Mouse (Mus musculus) heart, embryonic 11.5 days (tissue): ENCODE data around the gene Traip. TPM values are rescaled to one million over a fixed set of nuclear protein-coding genes. Genes with fewer than 3 reads are reported as not detected.

Experiments
- ATAC-seq: fragments of 200-750 bp; cut with Nextera tagmentation; replicated peaks from 2 replicates; pipeline ENCODE4 v1.8.0; 2017; ENCODE audit warnings: moderate library complexity; ENCODE audit not compliant: insufficient number of reproducible peaks, low FRiP score, low TSS enrichment
- H3K27ac ChIP-seq: fragments of 300-500 bp; sonication (generic); 2 replicates; pipeline ENCODE4 v1.5.1; 2014; ENCODE audit warnings: mild to moderate bottlenecking, low read depth, low read length
- H3K27me3 ChIP-seq: fragments of 300-500 bp; sonication (generic); 2 replicates; pipeline ENCODE4 v1.6.1; 2014; ENCODE audit warnings: mild to moderate bottlenecking, low read length, mixed read lengths; ENCODE audit not compliant: control insufficient read depth, insufficient read depth
- H3K36me3 ChIP-seq: fragments of 300-500 bp; sonication (generic); 2 replicates; pipeline ENCODE4 v1.6.1; 2014; ENCODE audit warnings: mild to moderate bottlenecking, low read length, moderate library complexity, mixed read lengths; ENCODE audit not compliant: control insufficient read depth, insufficient read depth
- H3K4me1 ChIP-seq: fragments of 300-500 bp; sonication (generic); 2 replicates; pipeline ENCODE4 v1.6.1; 2014; ENCODE audit warnings: low read length; ENCODE audit not compliant: control insufficient read depth, insufficient read depth
- H3K4me2 ChIP-seq: fragments of 300-500 bp; sonication (generic); 2 replicates; pipeline ENCODE4 v1.6.1; 2014; ENCODE audit warnings: mild to moderate bottlenecking, moderate library complexity
- H3K4me3 ChIP-seq: fragments of 300-500 bp; sonication (generic); 2 replicates; pipeline ENCODE4 v1.5.1; 2014; ENCODE audit warnings: low read depth, low read length
- H3K9ac ChIP-seq: fragments of 300-500 bp; sonication (generic); 2 replicates; pipeline ENCODE4 v1.6.1; 2014; ENCODE audit warnings: mild to moderate bottlenecking, low read depth, low read length, moderate library complexity
- H3K9me3 ChIP-seq: fragments of 300-500 bp; sonication (generic); replicated peaks from 2 replicates; pipeline ENCODE4 v1.6.1; 2016; ENCODE audit warnings: low read length; ENCODE audit not compliant: control insufficient read depth
- WGBS: fragments of 180-500 bp; shearing (Covaris S2); extraction: QIAGEN DNeasy Blood & Tissue Kit; methylation state at CpG from one replicate; pipeline ENCODE4 v1.1.7; 2014; ENCODE audit not compliant: insufficient replicate concordance; 5-methylcytosine and 5-hydroxymethylcytosine counted together
- polyA plus RNA-seq: library from polyadenylated mRNA; unstranded; fragments of >200 nt; fragmentation: Nextera tagmentation; extraction: Ambion mirVana; gene quantifications from 2 replicates; pipeline ENCODE4 v1.2.1, GENCODE M21; 2014

Gene Traip
- polyA plus RNA-seq, 1 experiment from 2014 or later, result 14.5 TPM

DNA sequence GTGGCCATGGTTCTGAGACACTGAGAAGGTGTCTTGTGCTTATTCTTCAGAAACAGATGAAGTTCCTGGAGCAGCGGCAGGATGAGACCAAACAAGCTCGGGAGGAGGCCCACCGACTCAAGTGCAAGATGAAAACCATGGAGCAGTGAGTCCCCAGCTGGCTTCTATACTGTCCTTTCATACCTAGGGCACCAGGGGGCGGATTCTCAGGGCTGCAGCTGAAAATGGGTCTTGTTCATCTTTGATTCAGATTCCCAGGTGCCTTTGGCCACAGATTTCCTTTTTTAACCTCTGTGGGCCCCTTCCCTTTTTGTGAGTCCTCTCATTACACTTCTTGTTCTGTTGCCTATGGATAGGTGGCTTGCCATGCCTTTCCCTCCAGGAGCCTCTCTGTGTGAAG lies 11.0 kb downstream of the Traip start:
- 79% methylated on average over 4 of the region's 4 CpGs for WGBS
- Histone ChIP-seq H3K27ac (no peak overlapping the region), H3K27me3 (no peaks in the 10 kb centered on the region), H3K9ac (no peak overlapping the region), H3K4me3 (no peak overlapping the region), H3K9me3 (no peaks in the 10 kb centered on the region), H3K36me3 (peaks cover 26% of the 10 kb centered on the region; the same call in 1 of the 2 replicates), H3K4me1 (peaks cover 9% of the 10 kb centered on the region; the same call in 1 of the 2 replicates), H3K4me2 (no peak overlapping the region)
- no peak for ATAC-seq

DNA sequence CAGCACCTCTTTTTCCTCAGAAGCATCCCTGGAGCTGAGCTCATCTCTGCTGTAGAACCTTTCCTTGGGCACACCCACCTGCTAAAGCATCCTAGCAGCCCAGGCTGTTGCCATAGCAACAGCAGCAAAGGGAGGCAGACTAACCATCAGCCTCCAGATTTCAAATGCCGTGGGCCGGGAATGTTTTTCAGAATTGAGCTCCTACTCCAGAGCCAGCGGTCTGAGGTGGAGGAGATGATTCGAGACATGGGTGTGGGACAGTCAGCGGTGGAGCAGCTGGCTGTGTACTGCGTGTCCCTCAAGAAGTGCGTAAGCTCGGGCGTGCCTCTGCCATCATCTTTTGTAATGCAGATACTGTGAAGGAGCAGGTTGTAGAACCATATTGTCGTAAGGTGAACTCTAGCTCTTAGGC lies 11.4 kb downstream of the Traip start:
- Histone ChIP-seq H3K9ac (no peak overlapping the region), H3K27me3 (no peaks in the 10 kb centered on the region), H3K9me3 (no peaks in the 10 kb centered on the region), H3K4me1 (peaks cover 8% of the 10 kb centered on the region; the same call in 1 of the 2 replicates), H3K36me3 (peaks cover 26% of the 10 kb centered on the region; the same call in 1 of the 2 replicates), H3K4me3 (no peak overlapping the region), H3K27ac (no peak overlapping the region), H3K4me2 (no peak overlapping the region)
- 88% methylated on average over 10 of the region's 10 CpGs for WGBS
- no peak for ATAC-seq

DNA sequence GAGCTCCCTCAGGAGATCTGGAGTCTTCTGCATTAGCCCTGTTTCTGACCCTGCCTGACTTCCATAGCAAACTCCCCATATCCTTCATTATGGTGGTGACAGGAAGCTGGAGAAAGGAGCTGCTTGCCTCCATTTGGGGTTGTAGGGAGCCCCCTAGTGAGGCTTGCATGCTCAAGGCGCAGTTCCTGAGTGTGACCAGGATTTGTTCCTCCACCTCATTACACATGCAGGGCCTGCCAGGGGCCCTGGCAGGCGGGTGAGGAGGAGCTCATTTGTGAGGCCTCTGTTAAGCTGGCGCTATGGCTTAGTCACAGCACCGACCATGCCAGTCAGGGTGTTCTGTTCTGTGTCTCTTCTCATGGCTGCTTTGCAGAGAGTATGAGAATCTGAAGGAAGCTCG lies 11.9 kb downstream of the Traip start:
- Histone ChIP-seq H3K36me3 (peaks cover 26% of the 10 kb centered on the region; the same call in 1 of the 2 replicates), H3K27ac (no peak overlapping the region), H3K4me3 (no peak overlapping the region), H3K4me1 (peaks cover 8% of the 10 kb centered on the region; the same call in 1 of the 2 replicates), H3K9ac (no peak overlapping the region), H3K27me3 (no peaks in the 10 kb centered on the region), H3K4me2 (no peak overlapping the region), H3K9me3 (no peaks in the 10 kb centered on the region)
- no peak for ATAC-seq
- 60% methylated on average over 5 of the region's 5 CpGs for WGBS

DNA sequence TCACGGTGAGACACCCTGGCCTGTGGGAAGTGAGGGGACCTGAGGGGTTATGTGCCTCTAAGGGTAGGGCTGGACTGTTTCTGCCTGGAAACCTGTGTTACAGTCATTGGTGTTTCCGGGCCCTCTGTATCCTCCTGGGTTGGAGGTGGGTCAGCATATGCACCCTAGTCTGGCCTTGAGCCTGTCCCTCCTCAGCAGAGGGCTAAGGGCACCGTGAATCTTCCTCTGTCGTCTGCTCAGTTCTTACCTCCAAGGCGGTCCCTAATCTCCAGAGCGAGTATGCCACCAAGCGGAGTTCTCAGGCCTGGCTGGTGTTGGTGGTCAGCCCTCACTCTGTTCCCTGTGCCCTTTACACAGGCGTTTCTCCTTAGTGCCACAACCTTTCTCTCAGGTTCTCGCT lies 13.0 kb downstream of the Traip start:
- no peak for ATAC-seq
- Histone ChIP-seq H3K4me2 (no peak overlapping the region), H3K9ac (no peak overlapping the region), H3K36me3 (peaks cover 21% of the 10 kb centered on the region; the same call in 1 of the 2 replicates), H3K9me3 (no peaks in the 10 kb centered on the region), H3K27ac (no peak overlapping the region), H3K4me3 (no peak overlapping the region), H3K27me3 (no peaks in the 10 kb centered on the region), H3K4me1 (peaks cover 8% of the 10 kb centered on the region; the same call in 1 of the 2 replicates)
- 89% methylated on average over 9 of the region's 9 CpGs for WGBS

DNA sequence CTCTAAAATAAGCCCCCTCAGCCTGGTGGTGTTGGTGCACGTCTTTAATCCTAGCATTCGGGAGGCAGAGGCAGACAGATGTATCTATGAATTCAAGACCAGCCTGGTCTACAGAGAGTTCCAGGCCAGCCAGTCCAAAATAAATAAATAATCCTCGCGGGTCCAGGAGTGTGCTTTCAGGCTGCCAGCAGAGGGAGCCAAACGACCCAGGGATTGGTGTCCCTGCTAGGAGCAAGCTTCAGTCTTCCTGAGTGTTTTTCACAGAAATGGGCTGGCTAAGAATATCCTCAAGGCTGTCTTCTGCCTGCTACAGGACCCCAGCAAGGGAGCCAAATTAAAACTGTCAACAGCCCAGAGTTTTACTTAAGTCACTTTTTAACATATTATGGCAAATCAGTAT lies 13.8 kb downstream of the Traip start:
- Histone ChIP-seq H3K36me3 (peaks cover 22% of the 10 kb centered on the region), H3K27ac (peak overlapping the region; percentile 62; the same call in 1 of the 2 replicates), H3K9ac (0 out of 2 replicates have a peak overlapping the region, but pooled peaks have one; percentile 28), H3K9me3 (no peaks in the 10 kb centered on the region), H3K4me2 (no peak overlapping the region), H3K27me3 (no peaks in the 10 kb centered on the region), H3K4me1 (peaks cover 8% of the 10 kb centered on the region; the same call in 1 of the 2 replicates), H3K4me3 (no peak overlapping the region)
- WGBS, result 19% methylated on average over 5 of the region's 5 CpGs
- ATAC-seq, result peak; percentile 64

GRCm38 (mm10) chr9:107964681-107965080 lies 14.7 kb downstream of the Traip start:
- Histone ChIP-seq H3K36me3 (peaks cover 19% of the 10 kb centered on the region), H3K4me1 (peaks cover 8% of the 10 kb centered on the region; the same call in 1 of the 2 replicates), H3K27ac (peak overlapping the region; percentile 62; the same call in 1 of the 2 replicates), H3K4me2 (no peak overlapping the region), H3K9me3 (no peaks in the 10 kb centered on the region), H3K27me3 (no peaks in the 10 kb centered on the region), H3K9ac (no peak overlapping the region), H3K4me3 (no peak overlapping the region)
- ATAC-seq, result no peak
- 87% methylated on average over 9 of the region's 9 CpGs for WGBS

- Histone ChIP-seq H3K4me2 (no peak overlapping the region), H3K27me3 (no peaks in the 10 kb centered on the region), H3K9ac (no peak overlapping the region), H3K27ac (no peak overlapping the region), H3K4me3 (no peak overlapping the region), H3K9me3 (no peaks in the 10 kb centered on the region), H3K4me1 (peaks cover 15% of the 10 kb centered on the region), H3K36me3 (peaks cover 13% of the 10 kb centered on the region)
- 84% methylated on average over 10 of the region's 10 CpGs for WGBS
- no peak for ATAC-seq
These were observed 16.7 kb downstream of the Traip start for GRCm38 (mm10) chr9:107966676-107967075.

GRCm38 (mm10) chr9:107967437-107967836 lies 17.5 kb downstream of the Traip start:
- Histone ChIP-seq H3K4me1 (peaks cover 21% of the 10 kb centered on the region), H3K36me3 (peaks cover 9% of the 10 kb centered on the region), H3K4me2 (no peak overlapping the region), H3K27me3 (no peaks in the 10 kb centered on the region), H3K9ac (no peak overlapping the region), H3K9me3 (no peaks in the 10 kb centered on the region), H3K27ac (no peak overlapping the region), H3K4me3 (no peak overlapping the region)
- ATAC-seq, result no peak
- WGBS, result 83% methylated on average over 6 of the region's 6 CpGs

DNA sequence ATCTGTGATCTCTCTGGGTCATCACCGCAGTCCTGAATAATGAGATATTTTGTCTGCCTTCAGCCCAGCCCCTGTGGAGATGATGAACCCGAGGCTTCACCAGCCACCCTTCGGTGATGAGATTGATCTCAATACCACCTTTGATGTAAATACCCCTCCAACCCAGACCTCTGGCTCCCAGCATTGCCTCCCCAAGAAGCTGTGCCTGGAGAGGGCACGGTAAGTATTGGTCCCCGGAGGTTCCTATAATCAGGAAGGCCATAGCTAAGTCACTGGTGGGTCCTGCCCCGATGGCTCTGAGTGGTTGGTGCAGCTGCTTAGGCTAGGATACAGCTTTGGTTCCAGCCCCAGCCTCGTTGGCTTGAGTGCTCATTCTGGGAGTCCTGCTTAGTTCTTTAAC lies 18.6 kb downstream of the Traip start:
- no peak overlapping the region for H3K4me2 ChIP-seq
- 86% methylated on average over 7 of the region's 7 CpGs for WGBS
- H3K36me3 ChIP-seq, result peaks cover 9% of the 10 kb centered on the region
- H3K9me3 ChIP-seq, result no peaks in the 10 kb centered on the region
- no peak overlapping the region for H3K9ac ChIP-seq
- no peak for ATAC-seq
- H3K27ac ChIP-seq, result no peak overlapping the region
- peaks cover 23% of the 10 kb centered on the region for H3K4me1 ChIP-seq
- H3K4me3 ChIP-seq, result no peak overlapping the region
- no peaks in the 10 kb centered on the region for H3K27me3 ChIP-seq
